Mouse (Mus musculus): ENCODE data around the gene Ercc8.

Gene Ercc8

DNA sequence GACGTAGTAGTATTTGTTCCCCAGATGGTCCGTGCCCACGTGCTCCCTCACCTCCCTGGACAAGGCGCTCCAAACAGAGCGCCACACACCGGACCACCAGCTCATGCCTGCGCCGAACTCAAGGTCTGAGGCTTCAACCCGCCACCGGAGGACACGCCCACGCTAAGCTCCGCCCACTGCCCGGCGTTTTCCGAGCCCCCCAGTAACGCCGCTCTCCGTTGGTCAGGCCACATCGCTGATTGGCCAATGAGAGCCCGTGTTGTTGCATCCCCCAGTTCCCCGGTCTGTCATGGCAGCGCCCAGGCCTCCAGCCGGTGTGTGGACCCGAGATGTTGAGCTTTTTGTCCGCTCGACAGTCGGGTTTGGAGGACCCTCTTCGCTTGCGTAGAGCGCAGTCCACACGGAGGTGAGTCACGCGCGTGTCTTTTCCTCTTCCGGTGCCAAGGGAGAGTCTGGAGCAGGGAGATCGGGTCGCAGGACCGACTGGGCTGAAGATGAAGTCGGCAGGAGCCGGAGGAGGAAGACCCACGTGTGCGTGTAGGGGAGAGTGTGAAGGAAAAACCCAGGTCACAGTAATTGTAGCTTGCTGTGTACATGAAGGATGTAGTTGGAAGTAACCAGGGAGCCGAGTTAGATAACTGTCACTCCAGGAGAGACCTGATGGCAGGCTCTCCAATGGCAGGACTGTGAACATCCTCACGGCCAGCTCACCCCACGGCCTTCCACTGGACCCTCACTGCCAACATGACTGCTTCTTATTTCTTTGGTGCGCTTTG lies at the start of gene Ercc8, which contains the start of gene Ndufaf2:
Gene Ercc8 (plus strand): TSS at position 267 of the 776 bp plus-strand sequence.
Gene Ndufaf2 (minus strand): TSS at position 159 of the 776 bp plus-strand sequence.
- DNase-seq (ENCODE audit: low spot score), result peak; percentile 92

DNA sequence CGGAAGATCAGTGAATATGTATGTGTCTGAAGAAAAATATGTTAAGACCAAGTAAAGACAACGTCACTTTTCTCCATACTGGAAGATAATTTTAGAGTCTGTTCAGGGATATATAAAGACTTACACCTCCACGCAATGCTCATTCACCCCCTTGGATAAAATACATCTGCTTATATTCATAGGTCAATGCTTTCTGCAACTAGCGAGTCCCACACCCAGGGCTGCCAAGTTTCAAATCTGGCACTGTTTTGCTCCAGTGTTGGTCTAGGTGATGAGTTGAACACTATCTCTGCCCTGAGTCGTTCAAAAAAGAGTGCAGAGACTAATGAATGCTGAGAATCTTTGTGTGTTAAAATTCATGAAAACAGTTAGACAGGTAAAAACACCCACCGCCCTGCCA lies 47.6 kb upstream of the Ercc8 start:
- no peak for DNase-seq (ENCODE audit: low spot score)

DNA sequence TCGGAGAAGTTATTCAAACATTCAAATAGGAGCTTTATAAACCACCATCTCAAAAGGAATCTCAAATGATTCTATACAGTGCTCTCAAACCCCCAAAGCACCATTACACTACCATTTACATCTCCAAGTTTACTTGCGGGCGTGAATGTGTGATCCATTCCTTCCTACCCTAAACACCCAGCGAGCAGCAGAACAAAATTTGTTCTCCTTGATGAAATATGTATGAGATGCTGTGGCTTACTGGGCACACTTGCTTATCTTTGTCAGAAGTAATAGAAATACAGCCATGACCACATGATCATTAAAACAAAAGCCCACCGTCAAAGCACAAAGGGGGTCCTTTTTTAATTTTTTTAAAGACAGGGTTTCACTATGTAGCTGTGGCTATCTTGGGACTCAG lies 45.0 kb upstream of the Ercc8 start:
- no peak for DNase-seq (ENCODE audit: low spot score)

DNA sequence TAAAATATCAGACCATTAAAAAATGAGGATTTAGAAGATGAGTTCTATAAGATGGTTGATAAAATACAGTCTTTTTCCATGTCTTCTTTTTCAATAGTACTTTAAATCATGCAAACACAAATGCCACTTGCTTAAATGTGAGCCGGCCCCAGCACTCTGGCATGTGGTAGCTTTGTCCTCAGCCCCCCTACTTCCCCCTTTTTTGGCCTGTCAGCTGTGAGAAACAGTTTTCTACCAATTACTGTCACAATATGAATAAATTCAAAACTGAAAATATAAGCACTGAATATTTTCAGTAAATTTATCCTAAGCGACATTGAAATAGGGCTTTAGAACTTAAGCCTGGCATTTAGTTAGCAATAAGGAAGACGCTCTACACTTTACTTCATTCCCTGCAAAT lies 44.3 kb upstream of the Ercc8 start:
- DNase-seq (ENCODE audit: low spot score), result no peak

- DNase-seq (ENCODE audit: low spot score), result no peak
Observed at GRCm38 (mm10) chr13:108117654-108118053, 40.9 kb upstream of the Ercc8 start.

GRCm38 (mm10) chr13:108118188-108118587 lies 40.3 kb upstream of the Ercc8 start:
- DNase-seq (ENCODE audit: low spot score), result no peak

GRCm38 (mm10) chr13:108119411-108120310 lies 38.9 kb upstream of the Ercc8 start:
- no peak for DNase-seq (ENCODE audit: low spot score)

GRCm38 (mm10) chr13:108123109-108123723 lies 35.3 kb upstream of the Ercc8 start:
- no peak for DNase-seq (ENCODE audit: low spot score)

DNA sequence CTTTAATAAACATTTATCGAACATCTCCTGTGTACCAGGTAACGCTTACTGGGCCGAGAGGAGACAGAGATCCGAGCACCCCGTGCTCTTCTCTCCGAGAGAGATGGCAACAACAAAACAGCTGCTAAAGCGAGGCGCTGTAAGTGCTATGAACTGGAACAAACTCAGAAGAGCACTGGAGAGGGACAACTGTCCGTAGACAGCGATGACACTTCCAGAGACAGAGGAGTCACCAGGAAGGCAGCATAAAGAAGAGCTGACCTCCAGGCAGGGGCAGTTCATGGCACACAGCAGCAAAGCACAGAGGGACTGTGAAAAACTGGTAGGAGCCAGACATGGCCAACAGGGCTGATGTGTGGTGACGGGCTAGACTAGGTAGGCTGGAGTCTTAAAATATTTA lies 34.4 kb upstream of the Ercc8 start:
- DNase-seq (ENCODE audit: low spot score), result no peak

- DNase-seq (ENCODE audit: low spot score), result no peak
Observed at GRCm38 (mm10) chr13:108126246-108126645, 32.3 kb upstream of the Ercc8 start.

GRCm38 (mm10) chr13:108127130-108127529 lies 31.4 kb upstream of the Ercc8 start:
- DNase-seq (ENCODE audit: low spot score), result peak; percentile 23

DNA sequence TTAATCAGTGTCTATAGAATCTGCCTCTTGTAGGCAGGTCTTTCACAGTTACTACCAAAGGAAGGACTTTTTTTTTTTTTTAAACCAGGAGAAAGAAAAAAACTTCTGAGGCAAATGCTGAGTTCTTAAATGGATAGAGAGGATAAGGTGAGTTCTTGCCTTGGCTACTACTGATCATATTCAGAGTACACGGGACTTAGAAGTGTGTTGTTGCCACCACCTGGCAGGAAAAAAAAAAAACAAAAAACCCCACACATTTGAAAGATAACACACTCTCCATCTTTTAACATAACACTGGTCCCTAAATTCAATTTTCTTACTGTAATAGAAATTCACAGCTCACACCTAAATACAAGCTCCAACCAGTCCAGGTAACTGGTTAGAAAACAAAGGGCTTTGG lies 30.6 kb upstream of the Ercc8 start:
- DNase-seq (ENCODE audit: low spot score), result no peak

- no peak for DNase-seq (ENCODE audit: low spot score)
Observed at GRCm38 (mm10) chr13:108129070-108129469, 29.5 kb upstream of the Ercc8 start.

DNA sequence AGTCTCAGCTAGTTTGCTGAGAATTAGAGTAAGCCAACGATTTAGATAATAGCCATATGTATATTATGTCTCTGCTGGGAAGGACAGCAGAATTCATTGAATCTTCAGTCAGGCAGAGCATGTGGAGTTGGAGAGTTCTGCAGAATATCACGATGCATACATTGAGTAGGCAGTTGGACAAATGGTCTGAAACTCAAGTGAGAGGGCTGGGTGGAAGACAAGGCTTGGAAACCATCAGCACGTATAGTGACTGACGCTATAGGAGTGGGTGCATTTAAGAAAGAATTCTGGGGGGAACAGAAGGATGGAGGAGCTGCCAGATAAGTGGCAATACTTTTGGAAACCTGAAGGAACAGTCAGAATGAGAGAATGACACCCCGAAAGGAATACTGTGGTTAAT lies 27.8 kb upstream of the Ercc8 start:
- no peak for DNase-seq (ENCODE audit: low spot score)

DNA sequence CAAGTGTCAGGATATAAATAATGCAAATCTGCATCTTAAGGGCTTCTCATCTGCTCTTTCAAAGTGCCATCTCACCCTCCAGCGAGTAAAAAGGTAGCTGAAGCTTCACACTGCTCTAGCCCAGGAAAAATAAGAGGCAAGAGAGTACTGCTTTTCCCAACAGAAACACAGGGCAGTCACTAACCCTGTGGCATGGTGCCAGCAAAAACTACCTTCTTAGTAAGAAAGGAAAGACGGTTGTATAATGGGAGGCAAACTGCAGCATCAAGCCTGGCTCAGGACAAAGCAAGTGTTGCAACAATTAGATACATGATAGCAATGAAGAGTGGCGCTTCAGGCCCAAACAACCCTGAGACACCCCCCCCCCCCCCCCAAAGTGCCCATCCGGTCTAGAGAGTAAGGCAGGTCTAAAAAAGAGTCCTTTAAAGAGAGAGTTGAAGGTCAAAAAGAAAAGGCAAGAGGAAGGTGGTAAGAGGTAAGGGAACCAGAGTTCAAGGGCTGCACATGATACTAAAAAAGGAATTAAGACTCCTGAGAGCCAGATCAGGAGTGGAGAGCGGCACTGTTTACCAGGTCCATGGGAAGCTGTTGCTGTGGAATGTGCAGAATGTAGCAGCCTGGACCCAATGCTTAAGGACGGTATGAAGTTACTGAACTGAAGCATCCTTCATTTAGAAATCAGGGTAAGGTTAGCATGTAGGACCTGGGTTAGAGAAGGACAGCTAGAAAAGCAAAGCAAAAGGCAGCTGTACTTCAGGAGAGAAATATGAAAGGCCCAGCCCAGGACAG lies 26.3 kb upstream of the Ercc8 start:
- no peak for DNase-seq (ENCODE audit: low spot score)

DNA sequence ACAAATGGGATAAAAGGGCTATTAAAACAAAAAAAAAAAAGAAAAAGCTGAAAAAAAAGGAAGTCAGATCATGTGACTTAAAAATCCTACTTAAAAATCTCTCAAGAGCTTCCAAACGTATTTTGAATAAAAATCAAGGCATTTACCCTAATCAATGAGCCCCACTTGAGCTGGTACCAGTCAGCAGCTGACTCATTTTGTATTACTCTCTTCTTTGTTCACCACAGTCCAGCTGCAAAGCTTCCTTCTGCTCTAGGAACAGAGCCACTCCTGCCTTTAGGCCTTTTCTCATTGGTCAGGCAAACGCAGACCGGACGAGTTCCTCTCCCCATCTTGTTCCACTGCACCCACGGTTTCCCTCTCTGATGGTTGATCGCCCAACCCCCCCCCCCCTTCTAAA lies 22.9 kb upstream of the Ercc8 start:
- DNase-seq (ENCODE audit: low spot score), result no peak

DNA sequence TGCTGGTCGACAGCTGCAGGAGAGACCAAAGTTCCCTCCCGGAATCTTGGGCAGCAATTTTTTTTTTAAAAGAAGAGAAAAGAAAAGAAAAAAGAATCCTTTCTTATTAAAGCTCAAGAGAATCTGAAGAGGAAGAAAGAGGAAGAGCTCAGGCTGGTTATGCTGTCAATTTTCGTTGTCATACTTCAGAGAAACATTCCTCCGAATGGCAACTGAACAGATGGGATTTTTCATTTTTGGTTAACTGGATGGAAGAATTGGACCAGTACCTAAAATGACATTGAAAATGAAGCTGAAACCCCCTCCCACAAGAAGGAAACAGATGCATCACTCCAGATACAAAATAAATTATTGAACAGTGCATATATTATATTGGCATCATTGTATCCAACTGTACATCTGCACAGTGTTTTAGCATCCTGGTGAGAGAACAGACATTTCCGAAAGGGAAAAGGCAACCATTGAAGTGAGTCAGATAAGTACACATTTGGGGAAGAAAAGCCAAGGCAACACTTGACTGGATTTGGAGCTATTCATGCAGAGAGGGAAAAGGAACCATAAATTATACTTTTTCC lies 20.0 kb upstream of the Ercc8 start:
- no peak for DNase-seq (ENCODE audit: low spot score)

GRCm38 (mm10) chr13:108144086-108144485 lies 14.4 kb upstream of the Ercc8 start:
- no peak for DNase-seq (ENCODE audit: low spot score)

DNA sequence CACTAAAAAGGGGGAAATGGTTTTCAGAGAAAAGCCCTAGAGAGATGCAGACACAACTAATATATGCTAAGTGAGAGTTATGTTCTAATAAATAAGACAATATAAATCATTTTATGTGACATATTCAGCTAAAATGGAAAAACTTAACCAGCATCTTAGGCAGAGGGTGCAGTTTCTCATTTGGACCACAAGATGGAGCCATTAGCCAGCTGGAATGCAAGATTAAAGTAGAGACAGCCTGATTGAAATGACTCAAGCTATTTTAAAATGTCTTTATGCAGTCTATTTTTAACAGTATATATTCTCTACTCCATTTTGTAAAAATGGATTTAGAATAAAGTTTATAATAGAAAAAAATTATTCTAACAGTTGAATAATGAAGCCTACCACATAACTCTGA lies 6.7 kb upstream of the Ercc8 start:
- DNase-seq (ENCODE audit: low spot score), result peak; percentile 47

DNA sequence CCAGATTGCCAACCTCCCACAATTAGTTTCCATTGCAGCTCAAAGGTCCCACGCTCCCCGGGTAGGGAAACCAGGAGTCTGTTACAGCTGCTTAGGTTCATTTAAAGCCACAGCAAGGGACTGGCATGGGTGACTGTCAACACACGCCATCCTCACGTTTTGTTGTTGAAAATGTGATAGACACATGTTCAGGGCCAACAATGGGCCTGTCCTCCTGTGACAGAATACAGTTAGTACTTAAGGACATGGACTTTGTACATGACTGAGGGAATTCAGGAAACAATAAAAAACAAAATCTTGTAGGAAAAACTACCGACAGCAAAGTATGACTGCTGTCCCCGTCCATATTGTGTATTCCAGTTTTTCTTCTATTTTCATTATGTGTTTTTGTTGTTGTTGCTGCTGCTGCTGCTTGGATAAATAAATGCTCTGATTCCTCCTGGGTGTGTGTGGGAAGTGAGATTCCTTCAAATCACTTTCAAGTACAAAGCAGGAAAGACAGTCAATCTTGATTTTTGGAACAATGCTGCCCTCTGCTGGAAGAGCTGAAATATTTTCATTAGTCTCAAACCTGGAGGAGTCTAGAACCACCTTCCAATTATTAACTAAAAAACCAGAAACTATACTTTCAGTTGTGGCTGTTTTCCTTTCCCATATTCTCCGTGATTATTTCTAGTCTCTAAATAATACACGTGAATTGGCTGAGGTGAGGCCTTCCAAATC lies 5.7 kb upstream of the Ercc8 start:
- peak; percentile 52 for DNase-seq (ENCODE audit: low spot score)

DNA sequence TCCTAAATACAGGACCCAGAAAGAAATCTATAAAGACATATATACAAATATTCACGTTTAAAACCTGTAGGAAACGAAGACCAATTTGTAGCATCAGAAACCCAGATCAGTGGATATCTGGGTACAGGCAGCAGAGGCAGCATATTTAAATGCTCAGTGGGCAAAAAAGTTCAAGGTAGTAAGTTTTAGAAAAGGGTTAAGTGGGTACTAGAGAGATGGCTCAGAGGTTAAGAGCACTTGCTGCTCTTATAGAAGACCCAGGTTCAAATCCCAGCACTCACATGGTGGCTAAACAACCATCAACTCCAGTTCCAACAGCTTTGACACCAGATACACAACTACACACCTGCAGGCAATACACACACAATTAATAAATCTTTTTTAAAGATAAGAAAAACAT lies 1.4 kb upstream of the Ercc8 start:
- no peak for DNase-seq (ENCODE audit: low spot score)
